Mouse (Mus musculus): ENCODE results near the gene Abhd17a. TPM values are rescaled to one million over a fixed set of nuclear protein-coding genes. Genes with fewer than 3 reads are reported as not detected.

Abhd17a gene
- polyA plus RNA-seq, 1 experiment = 310 TPM

DNA sequence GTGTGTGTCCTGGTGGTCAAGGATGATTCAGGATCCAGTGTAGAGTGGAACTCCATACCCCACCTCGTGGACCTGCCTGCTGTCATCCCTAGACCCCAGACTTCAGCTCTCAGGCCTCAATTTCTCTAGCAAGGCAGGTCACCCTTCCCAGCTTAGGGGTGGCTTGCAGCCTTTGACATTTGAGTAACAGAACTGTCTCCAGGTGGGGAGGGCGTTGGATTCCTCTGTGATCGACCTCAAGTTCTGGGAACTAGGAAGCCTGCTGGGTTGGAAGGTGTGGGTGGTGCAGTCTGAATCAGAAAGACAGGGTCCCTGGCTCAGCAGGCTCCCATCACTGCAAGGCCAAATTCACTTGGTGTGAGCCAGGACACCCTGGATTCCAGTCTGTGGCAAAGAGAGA is 15.2 kb downstream of the Abhd17a start:
- Histone ChIP-seq H3K4me3 (ENCODE audit: control insufficient read depth, insufficient read depth, low read length) (no peak overlapping the region), H3K36me3 (ENCODE audit: control insufficient read depth, insufficient read depth, low read length) (no peaks in the 10 kb centered on the region), H3K4me1 (replicated peaks; ENCODE audit: control insufficient read depth, insufficient read depth, low read length) (peaks cover 59% of the 10 kb centered on the region), H3K27ac (ENCODE audit: control insufficient read depth, insufficient read depth, low read length) (no peak overlapping the region), H3K27me3 (ENCODE audit: control insufficient read depth, insufficient read depth, low read length) (no peaks in the 10 kb centered on the region)
- DNase-seq = no peak
- 94% methylated on average over 3 of the region's 3 CpGs for WGBS
- TF ChIP-seq CTCF (IDR thresholded peaks at IDR 0.05; ENCODE audit: borderline replicate concordance, control insufficient read depth, extremely low read depth, insufficient read depth, low read length, poor library complexity) (no peak), POLR2A (IDR thresholded peaks at IDR 0.05; ENCODE audit: control insufficient read depth, extremely low read depth, insufficient read depth, low read length, poor library complexity) (no peak)

DNA sequence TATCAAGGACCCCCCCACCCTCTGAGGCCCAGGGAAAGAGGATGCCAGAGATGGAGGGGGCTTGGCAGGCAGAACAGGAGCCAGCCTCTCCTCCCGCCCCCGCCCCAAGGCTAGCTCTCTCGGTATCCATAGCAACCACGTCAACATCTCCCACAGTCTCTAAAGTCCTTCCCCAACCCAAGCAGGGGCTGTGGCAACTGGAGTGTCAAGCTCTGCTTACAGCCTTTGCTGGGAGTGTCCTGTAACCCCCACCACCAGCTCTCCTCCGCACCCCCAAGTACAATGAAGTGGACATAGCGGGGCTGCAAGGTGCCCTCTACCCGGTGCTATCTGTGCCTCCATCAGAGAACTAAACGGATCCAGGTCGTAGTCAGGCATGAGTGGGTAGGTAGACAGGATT is 16.2 kb downstream of the Abhd17a start:
- H3K27me3 ChIP-seq (ENCODE audit: control insufficient read depth, insufficient read depth, low read length) = no peaks in the 10 kb centered on the region
- H3K27ac ChIP-seq (ENCODE audit: control insufficient read depth, insufficient read depth, low read length) = no peak overlapping the region
- no peaks in the 10 kb centered on the region for H3K36me3 ChIP-seq (ENCODE audit: control insufficient read depth, insufficient read depth, low read length)
- H3K4me1 ChIP-seq (replicated peaks; ENCODE audit: control insufficient read depth, insufficient read depth, low read length) = peaks cover 62% of the 10 kb centered on the region
- 89% methylated on average over 9 of the region's 9 CpGs for WGBS
- H3K4me3 ChIP-seq (ENCODE audit: control insufficient read depth, insufficient read depth, low read length) = no peak overlapping the region
- DNase-seq = no peak
- no peak for TF ChIP-seq CTCF (IDR thresholded peaks at IDR 0.05; ENCODE audit: borderline replicate concordance, control insufficient read depth, extremely low read depth, insufficient read depth, low read length, poor library complexity)
- TF ChIP-seq POLR2A (IDR thresholded peaks at IDR 0.05; ENCODE audit: control insufficient read depth, extremely low read depth, insufficient read depth, low read length, poor library complexity) = no peak

- no peak for DNase-seq
- Histone ChIP-seq H3K4me3 (ENCODE audit: control insufficient read depth, insufficient read depth, low read length) (no peak overlapping the region), H3K4me1 (replicated peaks; ENCODE audit: control insufficient read depth, insufficient read depth, low read length) (peaks cover 55% of the 10 kb centered on the region), H3K27ac (ENCODE audit: control insufficient read depth, insufficient read depth, low read length) (no peak overlapping the region; the same call in 1 of the 2 replicates), H3K27me3 (ENCODE audit: control insufficient read depth, insufficient read depth, low read length) (no peaks in the 10 kb centered on the region), H3K36me3 (ENCODE audit: control insufficient read depth, insufficient read depth, low read length) (no peaks in the 10 kb centered on the region; the same call in 1 of the 2 replicates)
- TF ChIP-seq CTCF (IDR thresholded peaks at IDR 0.05; ENCODE audit: borderline replicate concordance, control insufficient read depth, extremely low read depth, insufficient read depth, low read length, poor library complexity) = no peak
- TF ChIP-seq POLR2A (IDR thresholded peaks at IDR 0.05; ENCODE audit: control insufficient read depth, extremely low read depth, insufficient read depth, low read length, poor library complexity) = no peak
- 96% methylated on average over 2 of the region's 2 CpGs for WGBS
These were observed 17.7 kb downstream of the Abhd17a start for GRCm38 (mm10) chr10:80572477-80572876.

- no peak for DNase-seq
- WGBS = 23% methylated on average over 30 of the region's 30 CpGs
- H3K4me1 ChIP-seq (replicated peaks; ENCODE audit: control insufficient read depth, insufficient read depth, low read length) = peaks cover 58% of the 10 kb centered on the region
- H3K27ac ChIP-seq (ENCODE audit: control insufficient read depth, insufficient read depth, low read length) = peak overlapping the region; percentile 4; the same call in 1 of the 2 replicates
- no peaks in the 10 kb centered on the region; the same call in 1 of the 2 replicates for H3K36me3 ChIP-seq (ENCODE audit: control insufficient read depth, insufficient read depth, low read length)
- H3K4me3 ChIP-seq (ENCODE audit: control insufficient read depth, insufficient read depth, low read length) = no peak overlapping the region
- no peaks in the 10 kb centered on the region for H3K27me3 ChIP-seq (ENCODE audit: control insufficient read depth, insufficient read depth, low read length)
- no peak for TF ChIP-seq POLR2A (IDR thresholded peaks at IDR 0.05; ENCODE audit: control insufficient read depth, extremely low read depth, insufficient read depth, low read length, poor library complexity)
- no peak for TF ChIP-seq CTCF (IDR thresholded peaks at IDR 0.05; ENCODE audit: borderline replicate concordance, control insufficient read depth, extremely low read depth, insufficient read depth, low read length, poor library complexity)
These were observed 19.0 kb downstream of the Abhd17a start for GRCm38 (mm10) chr10:80570871-80571836.

DNA sequence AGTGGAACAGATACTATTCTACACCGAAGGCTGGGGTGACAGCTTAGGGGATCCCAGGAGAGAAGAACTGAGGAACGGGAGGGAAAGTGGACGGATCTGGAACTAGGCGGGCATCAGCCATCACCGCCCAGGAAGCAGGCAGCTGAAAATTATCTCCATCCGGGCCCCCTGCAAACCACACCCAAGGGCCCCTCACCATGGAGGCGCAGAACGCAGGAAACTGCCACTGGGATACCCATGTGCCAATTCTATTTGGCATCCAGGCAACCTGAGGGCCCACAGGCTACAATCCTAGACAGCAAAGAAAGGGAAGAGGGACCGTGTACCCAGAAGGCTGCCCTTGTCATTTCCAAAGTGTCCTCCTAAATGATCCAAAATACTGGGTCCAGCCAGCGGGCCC is 19.7 kb downstream of the Abhd17a start:
- 75% methylated on average over 10 of the region's 10 CpGs for WGBS
- Histone ChIP-seq H3K4me3 (ENCODE audit: control insufficient read depth, insufficient read depth, low read length) (no peak overlapping the region), H3K4me1 (replicated peaks; ENCODE audit: control insufficient read depth, insufficient read depth, low read length) (peaks cover 58% of the 10 kb centered on the region), H3K27ac (ENCODE audit: control insufficient read depth, insufficient read depth, low read length) (no peak overlapping the region), H3K27me3 (ENCODE audit: control insufficient read depth, insufficient read depth, low read length) (no peaks in the 10 kb centered on the region), H3K36me3 (ENCODE audit: control insufficient read depth, insufficient read depth, low read length) (no peaks in the 10 kb centered on the region; the same call in 1 of the 2 replicates)
- no peak for DNase-seq
- no peak for TF ChIP-seq POLR2A (IDR thresholded peaks at IDR 0.05; ENCODE audit: control insufficient read depth, extremely low read depth, insufficient read depth, low read length, poor library complexity)
- no peak for TF ChIP-seq CTCF (IDR thresholded peaks at IDR 0.05; ENCODE audit: borderline replicate concordance, control insufficient read depth, extremely low read depth, insufficient read depth, low read length, poor library complexity)

- WGBS = 18% methylated on average over 10 of the region's 10 CpGs
- H3K36me3 ChIP-seq (ENCODE audit: control insufficient read depth, insufficient read depth, low read length) = no peaks in the 10 kb centered on the region; the same call in 1 of the 2 replicates
- H3K4me3 ChIP-seq (ENCODE audit: control insufficient read depth, insufficient read depth, low read length) = no peak overlapping the region
- H3K27me3 ChIP-seq (ENCODE audit: control insufficient read depth, insufficient read depth, low read length) = no peaks in the 10 kb centered on the region
- peaks cover 54% of the 10 kb centered on the region for H3K4me1 ChIP-seq (replicated peaks; ENCODE audit: control insufficient read depth, insufficient read depth, low read length)
- TF ChIP-seq CTCF (IDR thresholded peaks at IDR 0.05; ENCODE audit: borderline replicate concordance, control insufficient read depth, extremely low read depth, insufficient read depth, low read length, poor library complexity) (no peak), POLR2A (IDR thresholded peaks at IDR 0.05; ENCODE audit: control insufficient read depth, extremely low read depth, insufficient read depth, low read length, poor library complexity) (no peak)
- no peak overlapping the region for H3K27ac ChIP-seq (ENCODE audit: control insufficient read depth, insufficient read depth, low read length)
- DNase-seq = peak; percentile 44
These were observed 20.5 kb downstream of the Abhd17a start for GRCm38 (mm10) chr10:80569664-80570066.

Data from thymus, adult 2 months (tissue).